Mouse (Mus musculus): ENCODE measurements at regions not wholly inside any gene's neighbourhood (a gene's known extent, or its start where the extent isn't known, plus 50 kb on each side); places are given as distances from the start of the nearest gene placed in this dataset.

GRCm38 (mm10) chr8:12041662-12042061 is 201.4 kb downstream of the Tex29 start:
- Histone ChIP-seq H3K4me1 (0 out of 2 replicates have a peak, but pooled peaks cover 2% of the 10 kb centered on the region), H3K4me2 (peak overlapping the region; percentile 28), H3K4me3 (no peak overlapping the region; the same call in 1 of the 2 replicates), H3K36me3 (no peaks in the 10 kb centered on the region), H3K9me3 (no peaks in the 10 kb centered on the region), H3K27me3 (no peaks in the 10 kb centered on the region), H3K9ac (no peak overlapping the region), H3K27ac (peak overlapping the region; percentile 36; the same call in 1 of the 2 replicates)
- 51% methylated on average over 6 of the region's 6 CpGs for WGBS
- no peak for ATAC-seq (ENCODE audit: borderline replicate concordance, extremely low read depth, low FRiP score, low TSS enrichment)

GRCm38 (mm10) chr8:12050841-12051240 is 210.6 kb downstream of the Tex29 start:
- no peaks in the 10 kb centered on the region for H3K27me3 ChIP-seq
- H3K9me3 ChIP-seq = no peaks in the 10 kb centered on the region
- H3K4me3 ChIP-seq = no peak overlapping the region
- no peaks in the 10 kb centered on the region for H3K4me1 ChIP-seq
- no peak overlapping the region for H3K27ac ChIP-seq
- no peaks in the 10 kb centered on the region for H3K36me3 ChIP-seq
- H3K9ac ChIP-seq = no peak overlapping the region
- no peak for ATAC-seq (ENCODE audit: borderline replicate concordance, extremely low read depth, low FRiP score, low TSS enrichment)
- no peak overlapping the region for H3K4me2 ChIP-seq
- 63% methylated on average over 5 of the region's 5 CpGs for WGBS

DNA sequence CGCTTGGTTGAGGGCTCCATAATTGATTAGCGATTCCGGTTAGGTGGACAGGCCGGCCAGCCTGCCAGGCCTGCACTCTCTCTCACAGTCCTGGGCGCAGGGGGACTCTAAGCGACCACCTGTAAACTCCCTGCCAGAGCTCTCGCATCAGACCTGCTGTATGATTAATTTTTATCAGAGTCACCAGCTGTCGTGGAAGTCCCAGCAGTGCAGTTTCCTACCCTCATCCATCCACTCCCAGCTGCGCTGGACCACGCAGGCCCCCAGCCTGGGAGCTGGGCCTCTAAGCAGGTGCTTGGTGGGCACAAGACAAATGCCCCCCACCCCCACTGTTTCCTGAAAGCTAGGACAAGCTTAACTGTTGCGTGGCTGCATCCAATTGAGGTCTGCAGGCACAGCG is 211.1 kb downstream of the Tex29 start:
- H3K27me3 ChIP-seq = no peaks in the 10 kb centered on the region
- ATAC-seq (ENCODE audit: borderline replicate concordance, extremely low read depth, low FRiP score, low TSS enrichment) = no peak
- no peak overlapping the region for H3K9ac ChIP-seq
- H3K27ac ChIP-seq = no peak overlapping the region
- H3K9me3 ChIP-seq = no peaks in the 10 kb centered on the region
- 44% methylated on average over 12 of the region's 12 CpGs for WGBS
- no peak overlapping the region for H3K4me3 ChIP-seq
- H3K4me1 ChIP-seq = no peaks in the 10 kb centered on the region
- H3K36me3 ChIP-seq = no peaks in the 10 kb centered on the region
- no peak overlapping the region for H3K4me2 ChIP-seq

- H3K27ac ChIP-seq = no peak overlapping the region
- H3K4me1 ChIP-seq = no peaks in the 10 kb centered on the region
- no peak for ATAC-seq (ENCODE audit: borderline replicate concordance, extremely low read depth, low FRiP score, low TSS enrichment)
- H3K4me3 ChIP-seq = no peak overlapping the region
- 84% methylated on average over 9 of the region's 9 CpGs for WGBS
- no peaks in the 10 kb centered on the region for H3K27me3 ChIP-seq
- no peaks in the 10 kb centered on the region for H3K36me3 ChIP-seq
- no peaks in the 10 kb centered on the region for H3K9me3 ChIP-seq
- H3K4me2 ChIP-seq = no peak overlapping the region
- H3K9ac ChIP-seq = no peak overlapping the region
These were observed 215.7 kb downstream of the Tex29 start for GRCm38 (mm10) chr8:12055931-12056330.

GRCm38 (mm10) chr8:12061237-12061636 is 217.4 kb upstream of the A230072I06Rik start:
- H3K9ac ChIP-seq = no peak overlapping the region
- no peaks in the 10 kb centered on the region for H3K9me3 ChIP-seq
- no peaks in the 10 kb centered on the region for H3K4me1 ChIP-seq
- 65% methylated on average over 13 of the region's 13 CpGs for WGBS
- no peaks in the 10 kb centered on the region for H3K27me3 ChIP-seq
- H3K27ac ChIP-seq = no peak overlapping the region
- H3K4me3 ChIP-seq = no peak overlapping the region
- no peak for ATAC-seq (ENCODE audit: borderline replicate concordance, extremely low read depth, low FRiP score, low TSS enrichment)
- H3K4me2 ChIP-seq = no peak overlapping the region
- H3K36me3 ChIP-seq = no peaks in the 10 kb centered on the region

- Histone ChIP-seq H3K9ac (no peak overlapping the region), H3K9me3 (no peaks in the 10 kb centered on the region), H3K4me1 (no peaks in the 10 kb centered on the region), H3K4me3 (no peak overlapping the region), H3K27me3 (no peaks in the 10 kb centered on the region), H3K27ac (no peak overlapping the region), H3K36me3 (no peaks in the 10 kb centered on the region), H3K4me2 (no peak overlapping the region)
- no peak for ATAC-seq (ENCODE audit: borderline replicate concordance, extremely low read depth, low FRiP score, low TSS enrichment)
- WGBS = 55% methylated on average over 8 of the region's 8 CpGs
These were observed 215.9 kb upstream of the A230072I06Rik start for GRCm38 (mm10) chr8:12062710-12063109.

GRCm38 (mm10) chr8:12064664-12065063 is 214.0 kb upstream of the A230072I06Rik start:
- ATAC-seq (ENCODE audit: borderline replicate concordance, extremely low read depth, low FRiP score, low TSS enrichment) = no peak
- whole genome bisulfite sequencing = 76% methylated on average over 7 of the region's 7 CpGs
- Histone ChIP-seq H3K36me3 (no peaks in the 10 kb centered on the region), H3K4me1 (no peaks in the 10 kb centered on the region), H3K27ac (no peak overlapping the region), H3K4me2 (no peak overlapping the region), H3K9ac (no peak overlapping the region), H3K9me3 (no peaks in the 10 kb centered on the region), H3K27me3 (no peaks in the 10 kb centered on the region), H3K4me3 (no peak overlapping the region)

- no peak for ATAC-seq (ENCODE audit: borderline replicate concordance, extremely low read depth, low FRiP score, low TSS enrichment)
- H3K27me3 ChIP-seq = no peaks in the 10 kb centered on the region
- H3K36me3 ChIP-seq = no peaks in the 10 kb centered on the region
- H3K4me1 ChIP-seq = no peaks in the 10 kb centered on the region
- no peak overlapping the region for H3K4me2 ChIP-seq
- H3K9ac ChIP-seq = no peak overlapping the region
- no peak overlapping the region for H3K4me3 ChIP-seq
- H3K27ac ChIP-seq = no peak overlapping the region
- WGBS = 81% methylated on average over 10 of the region's 10 CpGs
- no peaks in the 10 kb centered on the region for H3K9me3 ChIP-seq
These were observed 212.2 kb upstream of the A230072I06Rik start for GRCm38 (mm10) chr8:12066454-12066853.

DNA sequence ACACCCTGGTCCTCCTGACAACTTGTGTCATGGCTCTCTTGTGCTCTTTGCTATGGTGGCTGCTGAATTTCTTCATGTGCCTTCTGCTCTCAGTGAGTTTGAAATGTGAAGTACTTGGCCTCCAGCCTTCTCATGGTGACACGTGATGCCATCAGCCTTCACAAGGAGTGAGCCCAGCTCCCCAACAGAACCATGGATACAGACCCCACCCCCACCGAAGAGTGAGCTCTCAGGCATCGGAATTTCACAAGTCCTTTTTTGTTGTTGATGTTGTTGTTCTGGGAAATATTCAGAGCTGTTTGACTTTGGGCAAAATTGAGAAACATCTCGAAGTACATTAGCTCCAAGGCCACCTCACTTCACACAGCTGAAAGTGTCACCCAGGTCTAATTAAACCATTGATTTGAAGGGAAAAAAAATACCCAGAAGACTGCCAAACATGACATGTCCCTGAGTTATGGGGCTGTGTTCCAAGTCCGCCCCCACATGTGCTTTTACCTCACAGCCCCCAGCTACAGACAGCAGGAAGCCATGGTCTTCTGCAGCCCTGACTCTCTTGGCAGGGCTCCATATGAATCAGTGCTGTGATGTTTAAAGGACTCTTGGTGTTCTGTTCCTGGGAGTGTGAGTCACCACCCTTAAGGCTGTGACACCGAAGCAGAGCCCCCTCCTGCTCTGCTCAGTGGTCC is 205.2 kb upstream of the A230072I06Rik start:
- Histone ChIP-seq H3K9me3 (no peaks in the 10 kb centered on the region), H3K27me3 (no peaks in the 10 kb centered on the region), H3K36me3 (no peaks in the 10 kb centered on the region), H3K4me2 (no peak overlapping the region), H3K4me1 (peaks cover 10% of the 10 kb centered on the region; the same call in 1 of the 2 replicates), H3K27ac (no peak overlapping the region), H3K4me3 (no peak overlapping the region), H3K9ac (no peak overlapping the region)
- peak; percentile 58 for ATAC-seq (ENCODE audit: borderline replicate concordance, extremely low read depth, low FRiP score, low TSS enrichment)
- 45% methylated on average over 6 of the region's 6 CpGs for WGBS

DNA sequence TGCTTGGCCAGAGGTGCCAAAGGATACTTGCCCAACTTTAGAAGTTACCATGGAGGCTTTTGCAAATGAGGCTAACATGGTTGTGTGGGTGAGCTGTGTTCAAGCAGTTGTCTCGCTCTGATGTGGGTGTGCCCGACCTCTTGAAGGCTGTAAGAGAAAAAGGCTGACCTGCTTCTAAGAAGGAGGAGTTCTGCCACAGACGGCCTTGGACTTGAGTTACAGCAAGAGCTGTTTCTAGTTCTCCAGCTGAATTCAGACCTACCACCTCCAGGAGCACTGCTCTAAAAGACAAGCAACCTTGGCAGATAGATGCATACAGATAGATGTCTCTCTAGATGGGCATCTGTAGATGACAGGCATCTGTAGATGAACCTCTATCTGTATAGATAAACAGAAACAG is 202.7 kb upstream of the A230072I06Rik start:
- ATAC-seq (ENCODE audit: borderline replicate concordance, extremely low read depth, low FRiP score, low TSS enrichment) = no peak
- Histone ChIP-seq H3K27ac (no peak overlapping the region), H3K27me3 (no peaks in the 10 kb centered on the region), H3K9me3 (no peaks in the 10 kb centered on the region), H3K36me3 (no peaks in the 10 kb centered on the region), H3K9ac (no peak overlapping the region), H3K4me2 (no peak overlapping the region), H3K4me1 (peaks cover 10% of the 10 kb centered on the region; the same call in 1 of the 2 replicates), H3K4me3 (no peak overlapping the region)
- WGBS = 63% methylated on average over 3 of the region's 3 CpGs

GRCm38 (mm10) chr8:12076811-12077375 is 201.7 kb upstream of the A230072I06Rik start:
- H3K27ac ChIP-seq = no peak overlapping the region
- H3K4me1 ChIP-seq = peaks cover 10% of the 10 kb centered on the region; the same call in 1 of the 2 replicates
- no peak for ATAC-seq (ENCODE audit: borderline replicate concordance, extremely low read depth, low FRiP score, low TSS enrichment)
- no peaks in the 10 kb centered on the region for H3K27me3 ChIP-seq
- H3K9ac ChIP-seq = no peak overlapping the region
- H3K4me3 ChIP-seq = no peak overlapping the region
- WGBS = 57% methylated on average over 10 of the region's 10 CpGs
- no peaks in the 10 kb centered on the region for H3K9me3 ChIP-seq
- H3K36me3 ChIP-seq = no peaks in the 10 kb centered on the region
- no peak overlapping the region for H3K4me2 ChIP-seq

- 66% methylated on average over 2 of the region's 2 CpGs for WGBS
These were observed 200.7 kb upstream of the A230072I06Rik start for GRCm38 (mm10) chr8:12077896-12078295.

More at GRCm38 (mm10) chr8:12077896-12078295, 200.7 kb upstream of the A230072I06Rik start:
- Histone ChIP-seq H3K4me1 (peaks cover 10% of the 10 kb centered on the region; the same call in 1 of the 2 replicates), H3K27me3 (no peaks in the 10 kb centered on the region), H3K27ac (no peak overlapping the region), H3K9ac (no peak overlapping the region), H3K9me3 (no peaks in the 10 kb centered on the region), H3K4me3 (no peak overlapping the region), H3K4me2 (no peak overlapping the region), H3K36me3 (no peaks in the 10 kb centered on the region)
- no peak for ATAC-seq (ENCODE audit: borderline replicate concordance, extremely low read depth, low FRiP score, low TSS enrichment)
